Mouse (Mus musculus) adrenal gland, adult (tissue): Measurements from ENCODE around the gene Otud7a.

Experiments used
- DNase-seq, 2 experiments: peaks; one replicate each; pipeline ENCODE4 v3.0.0; 2022 to 2023; ENCODE audit warnings: low spot score in 1 of 2; ENCODE audit not compliant: inconsistent age in 2 of 2

Gene Otud7a

DNA sequence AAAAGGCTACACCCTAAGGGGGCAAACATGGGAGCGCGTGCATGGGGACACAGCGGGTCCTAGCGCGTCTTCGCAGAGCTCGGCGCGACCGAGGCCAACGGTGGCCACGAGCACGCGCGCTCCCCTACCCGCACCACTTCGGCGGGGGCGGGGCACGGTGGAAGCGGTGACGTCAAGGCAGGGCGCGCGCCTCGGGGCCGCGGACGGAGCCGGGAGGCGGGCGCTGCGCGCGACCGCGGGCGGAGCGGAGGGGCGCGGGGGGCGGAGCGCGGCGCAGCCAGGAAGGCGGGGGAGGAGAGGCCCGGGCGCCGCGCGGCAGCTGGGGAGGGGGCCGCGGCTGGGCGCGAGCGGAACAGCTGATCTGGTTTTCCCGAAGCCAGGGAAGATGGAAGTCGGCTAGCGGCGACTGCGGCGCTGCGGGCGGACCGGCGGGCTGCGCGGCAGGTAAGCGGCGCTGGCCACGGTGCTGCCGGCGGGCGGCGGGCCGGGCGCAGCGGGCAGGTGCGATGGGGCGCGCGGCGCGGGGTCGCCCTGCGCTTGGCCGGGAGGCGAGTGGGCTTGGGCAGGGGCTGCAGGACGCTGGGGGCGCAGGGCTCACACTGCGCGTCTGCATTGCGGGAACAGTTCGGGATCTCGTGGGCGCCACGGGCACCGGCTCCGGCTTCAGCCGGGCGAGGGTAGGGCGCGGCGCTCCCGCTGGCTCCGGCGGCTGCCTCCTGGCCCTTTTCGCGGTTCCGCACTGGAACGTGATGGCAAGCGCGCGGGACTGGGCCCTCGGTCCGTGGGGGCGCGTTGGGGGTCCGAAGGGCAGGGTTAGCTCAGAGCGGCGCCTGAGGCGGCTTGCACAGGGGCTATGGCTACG lies at the start of gene Otud7a:
Gene Otud7a (plus strand): TSS at position 268 of the 862 bp plus-strand sequence.
- DNase-seq, result peak; percentile 70 to 90

DNA sequence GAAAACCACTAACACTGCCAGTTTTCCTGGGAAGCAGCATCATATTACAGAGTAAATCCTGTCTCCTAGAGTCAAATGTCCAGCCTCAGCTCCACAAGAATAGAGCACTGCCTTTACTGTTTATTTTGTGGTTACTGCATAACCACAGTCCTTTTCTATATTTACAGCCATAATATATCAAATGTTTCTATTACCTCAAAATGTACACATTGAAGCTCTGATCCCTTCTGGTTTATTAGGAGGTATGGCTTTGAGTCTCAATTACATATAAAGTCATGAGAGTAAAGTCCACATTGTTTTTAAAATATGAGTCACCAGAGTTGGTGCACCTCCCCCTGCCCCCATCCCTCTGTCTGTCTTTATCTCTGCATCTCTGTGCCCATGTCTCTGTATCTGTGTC lies 38.6 kb upstream of the Otud7a start:
- DNase-seq, result no peak

DNA sequence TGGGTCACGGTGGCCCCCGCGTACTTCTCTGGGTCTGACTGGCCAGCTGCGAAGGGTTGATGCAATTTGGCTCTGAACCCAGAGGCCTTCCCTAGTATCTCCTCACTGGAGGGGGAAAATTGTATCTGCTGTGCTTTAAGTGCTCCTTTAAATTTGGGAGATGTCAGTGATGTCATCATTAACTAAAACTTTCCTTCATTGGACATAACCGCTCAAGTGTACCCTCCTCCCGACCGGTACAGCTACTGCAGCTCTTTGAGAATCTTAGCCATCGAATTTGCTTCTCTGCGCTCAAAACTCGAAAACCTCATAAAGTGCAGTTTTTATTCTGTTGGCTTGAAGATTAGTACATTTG lies 772 bp downstream of the Otud7a start:
- no peak for DNase-seq

DNA sequence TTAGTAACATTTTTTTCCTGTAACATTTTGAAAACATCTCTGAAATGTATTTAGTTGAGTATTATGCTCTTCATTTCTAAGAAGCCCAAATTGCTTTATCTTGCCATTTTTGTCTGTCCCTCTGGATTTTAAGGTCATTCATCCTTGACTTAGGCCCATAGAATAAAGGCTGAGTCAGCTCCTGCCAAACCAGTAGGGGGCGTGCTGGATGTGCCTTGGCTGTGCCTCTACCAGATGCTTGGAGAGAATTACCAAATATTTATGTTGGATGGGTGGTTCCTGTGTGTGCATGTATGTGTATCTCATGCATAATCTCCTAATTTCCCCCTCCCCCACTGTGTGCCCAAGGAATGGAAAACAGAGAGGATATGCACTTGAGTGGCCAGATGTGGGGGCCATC lies 2.4 kb downstream of the Otud7a start:
- no peak for DNase-seq

DNA sequence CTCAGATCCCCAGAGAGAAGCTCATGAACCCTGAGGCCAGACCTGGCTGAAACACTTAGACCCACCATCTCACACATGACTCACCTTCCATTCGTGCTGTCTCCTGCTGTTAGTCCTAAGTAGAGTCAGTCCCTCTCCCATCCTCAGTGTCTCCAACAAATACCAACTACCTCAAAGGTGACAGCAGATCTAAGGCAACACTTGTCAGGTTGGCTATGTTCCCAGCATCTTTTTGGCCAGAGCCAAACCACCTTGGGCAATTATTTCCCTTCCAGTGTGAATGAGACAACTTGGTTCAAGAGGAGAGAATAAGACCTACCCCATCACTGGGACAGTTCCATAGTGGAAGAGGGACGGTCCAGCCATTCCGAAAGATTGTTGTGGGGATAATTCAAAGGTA lies 10.7 kb downstream of the Otud7a start:
- DNase-seq, result no peak

DNA sequence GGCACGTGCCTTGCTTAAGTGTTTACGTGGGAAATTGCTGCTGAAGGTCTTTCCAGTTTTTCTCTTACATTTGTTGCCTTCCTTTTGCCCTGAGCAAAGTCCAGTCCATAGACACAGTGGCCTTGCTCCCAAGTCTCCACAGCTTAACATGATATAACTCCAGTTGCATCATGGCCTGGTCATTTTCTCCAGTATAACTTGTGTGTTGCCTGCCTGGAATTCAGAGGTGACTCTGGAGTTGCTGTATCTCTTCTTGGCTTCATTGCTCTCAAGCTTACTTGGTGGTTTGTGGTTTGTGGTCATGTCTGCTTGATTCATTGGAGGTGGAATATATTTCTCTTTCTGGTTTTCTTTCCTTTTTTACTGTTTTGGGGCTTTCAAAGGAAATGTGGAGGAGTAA lies 17.7 kb downstream of the Otud7a start:
- no peak for DNase-seq

DNA sequence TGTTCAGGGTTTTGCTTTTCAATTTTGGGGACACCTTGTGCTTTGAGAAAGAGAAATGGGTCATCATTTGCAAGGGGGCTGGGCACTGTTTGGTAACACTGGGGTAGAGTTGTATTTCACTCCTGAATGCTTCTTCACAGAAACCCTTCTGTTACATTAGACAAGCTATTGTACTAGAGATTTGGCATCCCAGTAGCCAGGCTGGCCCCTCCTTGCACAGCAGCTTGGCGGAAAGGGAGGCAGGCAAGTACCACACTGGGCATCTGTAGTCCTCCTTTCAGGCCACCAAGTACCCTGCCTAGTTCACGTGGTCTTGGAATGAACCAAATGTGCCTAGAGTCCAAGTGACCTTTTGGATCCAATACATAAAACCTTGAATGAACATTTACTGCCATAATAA lies 18.1 kb downstream of the Otud7a start:
- DNase-seq, result no peak

DNA sequence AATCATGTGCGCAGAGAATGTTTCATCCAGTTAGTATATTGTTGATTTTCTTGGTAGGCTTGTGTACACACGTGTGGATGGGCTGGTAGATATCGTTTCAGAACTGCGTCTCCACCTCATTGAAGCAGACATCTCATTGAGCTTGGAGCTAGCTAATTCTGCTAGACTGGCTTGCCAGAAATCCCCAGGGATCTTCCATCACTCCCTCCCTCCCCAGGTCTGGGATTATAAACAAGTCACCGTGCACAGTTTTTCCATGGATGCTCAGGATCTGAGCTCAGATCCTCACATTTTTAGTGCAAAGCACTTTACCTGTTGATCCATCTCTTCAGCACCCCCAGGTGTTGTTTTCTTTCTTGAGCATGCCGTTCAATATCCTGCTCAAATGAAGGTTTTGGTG lies 22.2 kb downstream of the Otud7a start:
- no peak for DNase-seq

DNA sequence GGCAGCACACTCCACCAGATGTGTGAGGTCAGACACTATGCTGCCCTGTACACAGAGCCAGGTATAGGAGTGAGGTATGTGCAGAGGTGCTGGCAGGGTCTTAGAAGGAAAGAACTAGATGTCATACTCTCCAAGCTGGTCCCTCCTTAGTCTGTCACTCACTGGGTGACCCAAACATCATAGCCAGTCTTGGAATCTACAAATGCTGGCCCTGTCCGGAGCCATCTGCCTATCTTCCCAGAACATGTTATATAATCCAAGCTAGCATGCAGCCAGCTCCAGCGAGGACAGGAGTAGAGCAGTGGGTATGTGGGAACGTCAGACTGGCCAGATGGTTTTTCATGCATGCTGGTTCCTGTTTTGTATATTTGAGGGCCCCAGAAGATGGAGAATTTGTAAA lies 23.7 kb downstream of the Otud7a start:
- DNase-seq, result no peak

DNA sequence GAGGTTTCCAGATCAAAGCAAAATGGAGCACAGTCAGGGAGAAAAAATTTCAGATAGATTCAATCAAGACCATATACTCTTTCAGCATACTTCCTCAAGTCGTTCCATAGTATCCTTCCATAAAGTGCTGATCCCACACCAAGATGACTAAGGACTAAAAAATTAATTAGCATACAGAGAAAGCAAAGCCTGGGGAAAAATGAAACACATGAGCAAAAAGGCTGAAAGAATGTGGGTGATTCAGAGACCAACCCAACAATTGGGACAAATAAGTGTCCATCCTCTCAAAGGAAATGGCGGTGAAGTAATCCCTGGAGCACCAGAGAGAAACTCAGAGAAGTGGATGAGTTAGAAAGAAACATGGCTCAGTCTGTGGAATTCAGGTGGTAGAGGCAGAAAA lies 38.5 kb downstream of the Otud7a start:
- DNase-seq, result no peak

DNA sequence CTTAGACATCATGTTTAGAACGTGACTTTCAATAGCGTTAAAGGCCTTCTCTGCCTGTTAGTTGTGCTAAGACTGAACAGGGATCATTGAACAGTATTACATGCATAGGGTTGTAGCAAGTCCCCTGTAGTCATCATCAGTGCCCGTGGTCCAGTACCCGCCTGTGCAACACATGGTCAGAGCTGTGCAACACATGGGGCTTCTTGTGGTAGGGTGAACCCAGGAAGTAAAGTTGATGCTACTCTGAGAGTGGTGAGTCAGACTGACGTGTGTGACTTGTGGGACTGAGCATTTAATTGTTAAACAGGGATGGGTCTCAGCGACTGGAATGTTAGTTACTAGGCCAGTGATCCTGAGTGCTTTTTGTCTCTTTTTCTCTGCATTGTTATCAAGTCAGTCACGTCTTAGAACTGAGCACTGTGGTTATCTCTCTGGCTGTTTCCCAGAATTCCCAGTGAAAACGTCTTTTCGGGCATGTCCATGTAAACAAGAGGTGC lies 52.5 kb downstream of the Otud7a start:
- DNase-seq, result no peak

DNA sequence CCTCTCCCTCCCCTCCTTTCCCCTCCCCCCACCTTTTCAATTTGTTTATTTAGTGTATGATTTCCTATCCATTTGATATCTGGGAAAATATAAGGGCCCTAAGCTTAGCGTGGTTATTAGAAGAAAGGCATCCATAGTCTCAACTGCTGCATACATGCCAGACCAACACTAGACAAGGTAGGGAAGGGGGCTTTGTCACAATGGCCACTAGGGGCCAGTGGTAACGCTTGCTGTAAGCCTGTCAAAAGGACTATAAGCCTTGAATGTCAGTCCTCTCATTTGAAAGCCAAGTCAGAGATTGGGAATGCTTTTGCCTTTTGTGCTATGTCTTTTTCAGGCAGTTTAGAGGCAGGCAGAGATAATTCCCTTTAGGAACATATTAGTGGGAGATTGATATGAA lies 59.7 kb downstream of the Otud7a start:
- DNase-seq, result no peak

DNA sequence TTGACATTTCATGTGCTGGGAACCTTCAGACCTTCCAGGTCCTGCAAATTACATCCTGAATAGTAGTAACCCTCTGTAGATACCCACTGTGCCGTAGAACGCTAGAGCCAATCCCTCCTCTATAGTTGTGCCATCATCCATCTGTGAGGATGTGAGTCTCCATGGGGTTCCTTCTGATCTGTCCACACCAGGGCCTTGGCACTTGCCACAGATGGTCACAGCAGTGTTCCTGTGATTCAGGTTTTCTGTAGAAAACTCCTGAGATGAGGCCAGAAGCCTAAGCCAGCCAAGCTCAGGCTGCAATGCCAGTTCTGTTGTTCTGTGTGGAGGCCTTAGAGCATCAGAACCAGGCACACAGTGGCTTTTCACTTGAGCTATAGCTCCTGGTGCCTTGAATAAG lies 63.5 kb downstream of the Otud7a start:
- no peak for DNase-seq

DNA sequence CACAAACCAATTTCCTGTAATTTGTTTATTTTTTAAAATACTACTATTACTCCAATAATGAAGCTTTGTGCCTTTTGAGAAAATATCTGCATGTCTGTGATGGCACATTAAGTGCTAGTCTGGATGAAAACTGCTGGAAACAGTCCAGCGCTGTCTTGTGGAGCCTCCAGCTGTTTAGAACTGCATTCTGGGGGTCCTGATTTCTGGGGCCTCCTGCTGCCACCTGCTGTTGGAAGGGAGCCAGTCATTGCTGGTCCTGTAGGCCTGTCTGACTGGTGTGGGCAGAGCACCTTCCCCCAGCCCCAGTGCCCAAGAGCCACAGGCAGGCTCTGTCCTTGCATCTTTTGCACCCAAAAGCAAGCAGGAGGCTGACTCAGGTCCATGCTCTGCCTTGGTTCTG lies 65.3 kb downstream of the Otud7a start:
- peak in 1 of 2 experiments; percentile 22 for DNase-seq

DNA sequence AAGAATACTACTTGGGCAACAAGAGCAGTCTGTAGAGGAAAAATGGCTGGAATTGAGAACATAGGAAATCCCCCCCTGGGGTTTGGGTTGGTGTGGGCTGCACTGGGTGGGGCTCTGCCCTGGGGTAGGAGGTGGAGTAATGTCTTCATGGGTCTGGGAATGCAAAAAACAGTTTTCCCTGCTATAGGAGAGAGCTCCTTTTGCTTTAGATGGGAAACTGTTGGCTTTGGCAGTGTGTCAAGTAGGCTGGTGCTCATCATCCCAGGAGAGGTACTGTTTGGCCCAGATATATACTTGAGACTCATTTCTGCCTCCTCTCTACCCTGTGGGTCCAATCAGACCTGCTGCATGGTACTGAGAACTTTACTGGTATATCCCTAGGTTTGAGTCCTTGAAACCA lies 66.9 kb downstream of the Otud7a start:
- DNase-seq, result no peak

DNA sequence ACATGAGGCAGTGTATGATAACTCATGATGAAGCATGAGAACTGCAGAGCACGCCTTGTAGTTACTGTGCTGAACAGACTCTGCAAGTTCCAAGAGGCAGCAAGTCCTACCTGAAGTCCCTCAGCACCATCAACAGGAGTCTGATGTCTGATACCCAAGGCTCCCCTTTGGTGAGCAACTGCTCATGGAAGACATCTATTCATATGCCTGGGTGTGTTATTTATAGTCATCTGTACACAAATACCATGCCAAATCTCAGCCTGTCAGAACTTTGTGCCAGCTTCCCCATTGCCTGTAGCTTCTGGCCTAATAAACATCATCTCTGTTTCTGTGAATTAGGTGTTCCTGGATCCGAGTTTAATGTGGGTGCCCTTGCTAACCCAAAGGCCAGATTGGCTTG lies 68.0 kb downstream of the Otud7a start:
- DNase-seq, result no peak

DNA sequence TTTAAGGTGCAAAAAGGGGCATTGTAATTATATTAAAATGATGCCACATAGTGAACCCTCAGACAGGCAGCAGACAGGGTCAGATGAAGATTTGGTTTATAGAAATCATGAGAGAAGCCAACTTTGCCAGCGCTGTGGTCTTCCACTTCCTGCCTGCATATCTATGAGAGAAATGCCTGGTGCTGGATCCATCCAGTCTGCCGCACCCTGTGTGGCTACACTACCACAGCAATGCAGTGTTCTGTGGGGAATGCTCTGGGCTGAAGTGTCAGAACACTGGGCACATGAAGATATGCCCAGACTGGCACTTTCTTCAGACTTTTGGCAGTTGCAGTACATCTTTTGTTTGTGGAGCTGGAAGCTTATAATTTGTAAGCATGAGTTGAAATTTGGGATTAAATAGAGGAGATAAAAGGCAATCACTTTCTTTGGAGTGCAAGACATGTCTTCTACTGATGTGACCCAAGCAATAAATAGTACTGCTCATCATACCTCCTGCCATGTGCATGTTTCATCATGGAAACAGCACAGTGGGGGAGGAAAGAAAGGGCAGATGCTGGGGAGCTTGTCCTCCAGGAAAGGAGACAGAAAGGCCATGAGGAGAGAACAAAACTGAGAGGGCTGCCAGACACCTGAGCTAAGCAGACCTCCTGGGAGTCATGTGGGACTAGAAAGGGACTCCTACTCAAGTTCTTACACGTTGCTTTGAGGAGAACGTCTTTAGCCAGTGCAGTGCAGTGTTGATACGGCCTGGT lies 71.8 kb downstream of the Otud7a start:
- no peak for DNase-seq

DNA sequence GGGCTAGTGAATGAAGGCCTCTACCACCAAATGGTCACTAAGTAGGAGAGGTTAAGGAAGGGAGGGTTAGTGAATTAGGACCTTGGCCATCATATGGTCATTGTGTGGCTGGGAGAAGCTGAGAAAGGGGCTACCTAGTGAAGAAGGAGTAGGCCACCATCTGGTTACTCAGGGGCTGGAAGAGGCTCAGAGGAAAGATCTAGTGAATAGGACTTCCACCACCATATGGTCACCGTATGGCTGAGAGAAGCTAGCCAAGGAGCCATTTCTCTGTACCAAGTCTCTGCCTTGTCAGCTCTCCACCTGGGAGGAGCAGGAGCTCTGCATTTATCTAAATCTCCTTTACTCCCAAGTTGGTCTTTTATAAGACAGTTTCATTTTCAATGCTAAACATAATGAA lies 75.7 kb downstream of the Otud7a start:
- DNase-seq, result no peak

DNA sequence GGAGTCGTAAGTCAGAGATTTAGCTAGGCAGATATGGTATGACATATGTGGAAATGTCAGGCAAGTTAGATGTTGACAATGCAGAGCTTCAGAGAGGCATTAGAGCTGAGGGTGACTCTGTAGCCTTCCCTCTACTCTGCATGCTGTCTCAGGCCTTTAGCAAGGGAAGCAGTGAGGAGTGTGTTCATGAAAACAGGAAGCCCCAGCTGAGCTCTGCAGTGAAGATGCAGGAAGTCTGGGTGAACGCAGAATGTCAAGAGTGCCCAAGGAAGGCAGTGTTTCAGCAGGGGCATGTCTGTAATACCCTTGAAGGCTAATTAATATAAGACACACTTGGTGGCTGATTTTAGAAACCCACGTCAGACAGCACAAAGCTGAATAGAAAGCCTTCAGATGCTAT lies 77.9 kb downstream of the Otud7a start:
- DNase-seq, result no peak

DNA sequence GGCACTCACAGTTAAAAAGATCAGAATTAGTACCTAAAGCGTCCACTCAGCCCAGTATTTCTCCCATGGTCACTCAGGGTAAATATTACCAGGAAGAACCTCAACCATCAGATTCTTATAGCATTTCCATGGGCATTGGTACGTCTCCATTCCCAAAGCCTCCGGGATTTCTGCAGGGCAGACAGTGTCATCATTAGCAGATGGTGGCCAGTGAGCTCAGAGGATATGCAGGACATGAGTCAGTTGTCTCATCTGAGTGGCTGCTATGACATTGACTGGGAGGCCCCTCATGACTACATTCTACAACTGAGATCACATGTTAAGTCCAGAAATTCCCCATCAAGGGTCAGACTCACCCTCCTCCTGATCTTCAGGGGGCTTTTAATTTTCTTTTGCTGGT lies 78.5 kb downstream of the Otud7a start:
- no peak for DNase-seq

DNA sequence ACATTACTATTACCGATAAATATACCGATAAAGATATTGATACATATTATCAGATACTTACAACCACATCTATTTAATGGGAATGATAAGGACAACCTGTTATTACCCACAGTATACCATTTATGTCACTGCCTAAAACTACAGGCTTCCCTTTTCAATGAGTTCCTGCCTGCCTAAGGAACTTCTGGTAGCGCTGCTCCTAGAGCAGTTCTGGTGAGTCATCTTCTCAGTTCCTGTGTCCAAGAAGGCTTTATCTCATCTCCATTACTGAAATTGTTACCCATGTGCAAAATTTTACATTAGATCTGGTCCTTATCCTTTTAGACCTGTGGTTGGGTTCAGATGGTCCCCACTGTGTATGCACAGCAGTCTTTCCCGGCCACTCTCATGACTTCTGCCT lies 95.7 kb downstream of the Otud7a start:
- no peak for DNase-seq

DNA sequence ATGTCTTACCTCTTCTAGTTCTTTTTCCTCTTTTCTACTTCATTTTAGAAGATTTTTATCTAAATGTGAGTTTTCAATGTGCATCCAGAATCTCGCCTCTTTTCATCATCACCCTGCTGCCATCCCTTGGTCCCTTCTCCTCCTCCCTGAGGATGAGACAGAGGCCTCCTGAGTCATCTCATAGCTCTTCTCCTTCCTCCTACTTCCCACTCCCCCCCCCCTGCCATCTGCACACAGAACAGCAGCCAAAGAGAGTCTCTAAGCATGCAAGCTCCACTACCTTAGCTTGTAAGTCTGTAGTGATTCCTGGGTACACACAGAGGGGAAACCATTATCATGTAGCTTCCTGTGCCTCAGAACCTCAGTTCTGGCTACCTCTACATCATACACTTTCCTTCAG lies 109.9 kb downstream of the Otud7a start:
- no peak for DNase-seq
